Mouse (Mus musculus) midbrain, embryonic 14.5 days (tissue): ENCODE measurements around the gene Pam. TPM values are rescaled to one million over a fixed set of nuclear protein-coding genes. Genes with fewer than 3 reads are reported as not detected.

Experiments used
- ATAC-seq: fragments of 200-750 bp; cut with Nextera tagmentation; 2 replicates; pipeline ENCODE4 v1.8.0; 2017; ENCODE audit warnings: moderate number of reproducible peaks, moderate library complexity; ENCODE audit not compliant: low FRiP score, low TSS enrichment
- DNase-seq: peaks from one replicate; pipeline ENCODE4 v3.0.0-alpha.2; 2015
- H3K27ac ChIP-seq: fragments of 300-500 bp; sonication (generic); replicated peaks from 2 replicates; pipeline ENCODE4 v1.5.1; 2014; ENCODE audit warnings: mild to moderate bottlenecking, low read depth, low read length, moderate library complexity
- H3K27me3 ChIP-seq: fragments of 300-500 bp; sonication (generic); 2 replicates; pipeline ENCODE4 v1.6.1; 2014; ENCODE audit warnings: low read length, control low read depth, mixed read lengths; ENCODE audit not compliant: control insufficient read depth, insufficient read depth
- H3K36me3 ChIP-seq: fragments of 300-500 bp; sonication (generic); 2 replicates; pipeline ENCODE4 v1.6.1; 2014; ENCODE audit warnings: low read length, control low read depth; ENCODE audit not compliant: control insufficient read depth, insufficient read depth
- H3K4me1 ChIP-seq: fragments of 300-500 bp; sonication (generic); 2 replicates; pipeline ENCODE4 v1.6.1; 2014; ENCODE audit warnings: mild to moderate bottlenecking, antibody characterized with exemption, low read length, control low read depth; ENCODE audit not compliant: control insufficient read depth, insufficient read depth
- H3K4me2 ChIP-seq: fragments of 300-500 bp; sonication (generic); 2 replicates; pipeline ENCODE4 v1.6.1; 2014; ENCODE audit warnings: mild to moderate bottlenecking, low read length, moderate library complexity
- H3K4me3 ChIP-seq: fragments of 300-500 bp; sonication (generic); replicated peaks from 2 replicates; pipeline ENCODE4 v1.5.1; 2014; ENCODE audit warnings: low read depth, low read length
- H3K9ac ChIP-seq: fragments of 300-500 bp; sonication (generic); replicated peaks from 2 replicates; pipeline ENCODE4 v1.6.1; 2014; ENCODE audit warnings: mild to moderate bottlenecking, low read length, moderate library complexity
- H3K9me3 ChIP-seq: fragments of 300-500 bp; sonication (generic); 2 replicates; pipeline ENCODE4 v1.6.1; 2016; ENCODE audit warnings: low read length, control low read depth, mixed read lengths; ENCODE audit not compliant: control insufficient read depth
- WGBS: fragments of 180-500 bp; shearing (Covaris S2); extraction: QIAGEN DNeasy Blood & Tissue Kit; methylation state at CpG from one replicate; pipeline ENCODE4 v1.1.7; 2014; 5-methylcytosine and 5-hydroxymethylcytosine counted together
- polyA plus RNA-seq: library from polyadenylated mRNA; unstranded; fragments of >200 nt; fragmentation: Nextera tagmentation; extraction: Ambion mirVana; gene quantifications from 2 replicates; pipeline ENCODE4 v1.2.1, GENCODE M21; 2014

The Pam gene
- polyA plus RNA-seq, 1 experiment from 2014 or later = 47.2 TPM

GRCm38 (mm10) chr1:98119595-98119994 lies 24.1 kb upstream of the Pam start:
- Histone ChIP-seq H3K27me3 (no peaks in the 10 kb centered on the region), H3K4me1 (no peaks in the 10 kb centered on the region), H3K27ac (no peak overlapping the region), H3K9ac (no peak overlapping the region), H3K9me3 (no peaks in the 10 kb centered on the region), H3K4me2 (no peak overlapping the region), H3K36me3 (no peaks in the 10 kb centered on the region), H3K4me3 (no peak overlapping the region)
- ATAC-seq = no peak
- DNase-seq = no peak
- WGBS = 87% methylated on average over 6 of the region's 6 CpGs

DNA sequence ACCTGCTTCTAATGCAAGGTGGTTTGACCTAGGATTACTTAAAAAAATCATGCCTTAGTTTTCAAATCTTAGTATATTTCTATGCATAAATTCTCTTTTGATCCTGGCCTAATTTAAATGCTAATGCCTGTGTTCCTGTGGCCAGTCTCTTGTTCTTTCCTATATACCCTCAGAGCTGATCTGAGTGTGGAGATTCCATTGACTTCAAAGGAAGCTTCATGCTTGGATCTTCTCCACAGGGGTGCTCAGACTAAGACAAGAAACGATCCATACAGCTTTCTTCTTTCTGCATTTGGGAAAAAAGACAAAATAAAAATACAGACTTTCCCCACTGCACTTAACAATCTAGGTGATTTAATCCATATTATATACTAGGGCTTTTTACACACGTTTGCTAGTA lies 12.2 kb upstream of the Pam start:
- peak; percentile 67 for DNase-seq

GRCm38 (mm10) chr1:98099441-98099840 lies 4.0 kb upstream of the Pam start:
- no peak overlapping the region for H3K4me2 ChIP-seq
- H3K4me3 ChIP-seq = no peak overlapping the region
- H3K27me3 ChIP-seq = no peaks in the 10 kb centered on the region
- H3K36me3 ChIP-seq = no peaks in the 10 kb centered on the region
- no peak overlapping the region for H3K9ac ChIP-seq
- DNase-seq (peak; percentile 71), ATAC-seq (0 out of 2 replicates have a peak, but pooled peaks have one; percentile 18)
- 26% methylated on average over 4 of the region's 4 CpGs for WGBS
- peaks cover 13% of the 10 kb centered on the region for H3K4me1 ChIP-seq
- peak overlapping the region; percentile 54 for H3K27ac ChIP-seq
- no peaks in the 10 kb centered on the region; the same call in 1 of the 2 replicates for H3K9me3 ChIP-seq

More for the DNA sequence above, 12.2 kb upstream of the Pam start:
- Histone ChIP-seq H3K9me3 (no peaks in the 10 kb centered on the region; the same call in 1 of the 2 replicates), H3K4me2 (no peak overlapping the region), H3K36me3 (no peaks in the 10 kb centered on the region), H3K4me1 (0 out of 2 replicates have a peak, but pooled peaks cover 5% of the 10 kb centered on the region), H3K4me3 (no peak overlapping the region), H3K9ac (no peak overlapping the region), H3K27me3 (no peaks in the 10 kb centered on the region), H3K27ac (no peak overlapping the region)
- WGBS = 6% methylated on average over 2 of the region's 2 CpGs
- peak; percentile 57; the same call in 1 of the 2 replicates for ATAC-seq

DNA sequence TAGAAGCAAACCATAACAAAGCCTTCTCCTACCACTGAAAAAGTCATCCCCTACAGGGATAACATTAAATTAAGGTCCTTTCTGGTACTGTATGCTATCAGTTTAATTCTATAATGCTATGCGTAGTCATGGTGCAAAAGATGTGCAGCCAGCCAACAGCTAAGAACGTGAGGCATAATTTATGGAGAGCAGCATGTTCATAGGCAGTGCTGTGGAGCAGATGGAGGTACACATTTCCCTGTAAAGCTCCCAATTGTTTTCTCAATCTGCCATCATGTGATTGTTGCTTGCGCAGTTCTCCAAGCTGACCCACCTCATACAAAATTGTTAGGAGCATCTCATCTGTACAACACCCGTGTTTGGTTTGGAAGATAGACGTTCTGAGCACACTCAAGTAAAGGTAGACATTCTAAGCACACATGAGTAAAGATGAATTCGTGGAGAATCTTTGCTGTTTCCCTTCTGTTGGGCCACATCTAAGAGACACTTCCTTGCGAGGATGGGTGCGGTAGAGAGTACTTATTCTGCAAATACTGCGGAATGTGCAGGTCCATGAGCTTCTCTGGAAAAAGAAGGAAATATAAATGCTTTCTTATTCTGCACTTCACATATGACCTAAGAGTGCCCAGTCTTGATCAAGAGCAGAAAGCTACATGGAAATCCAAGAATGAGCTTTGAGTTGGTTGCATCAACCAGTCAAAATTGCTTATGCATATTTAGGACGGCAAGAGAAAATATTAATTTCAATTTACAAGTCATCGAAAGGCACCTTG lies 2.7 kb upstream of the Pam start:
- Histone ChIP-seq H3K9me3 (no peaks in the 10 kb centered on the region), H3K27ac (no peak overlapping the region), H3K9ac (no peak overlapping the region), H3K4me1 (peaks cover 20% of the 10 kb centered on the region), H3K4me3 (no peak overlapping the region), H3K36me3 (no peaks in the 10 kb centered on the region), H3K27me3 (no peaks in the 10 kb centered on the region), H3K4me2 (no peak overlapping the region)
- ATAC-seq (no peak), DNase-seq (no peak)
- 80% methylated on average over 11 of the region's 11 CpGs for WGBS

GRCm38 (mm10) chr1:98096396-98096935 lies 1.0 kb upstream of the Pam start:
- H3K27ac ChIP-seq = no peak overlapping the region
- WGBS = 55% methylated on average over 1 of the region's 1 CpGs

GRCm38 (mm10) chr1:98095991-98096330 lies 515 bp upstream of the Pam start:
- DNase-seq = no peak
- H3K9me3 ChIP-seq = no peaks in the 10 kb centered on the region
- H3K36me3 ChIP-seq = no peaks in the 10 kb centered on the region
- no peaks in the 10 kb centered on the region for H3K27me3 ChIP-seq
- peaks cover 20% of the 10 kb centered on the region for H3K4me1 ChIP-seq
- H3K9ac ChIP-seq = peak overlapping the region; percentile 88
- peak overlapping the region; percentile 81 for H3K4me2 ChIP-seq
- H3K4me3 ChIP-seq = peak overlapping the region; percentile 80
- ATAC-seq = no peak
- peak overlapping the region; percentile 89 for H3K27ac ChIP-seq
- WGBS = 38% methylated on average over 9 of the region's 9 CpGs

More at GRCm38 (mm10) chr1:98096396-98096935, 1.0 kb upstream of the Pam start:
- Histone ChIP-seq H3K9me3 (no peaks in the 10 kb centered on the region), H3K4me1 (peaks cover 20% of the 10 kb centered on the region), H3K36me3 (no peaks in the 10 kb centered on the region), H3K4me3 (no peak overlapping the region), H3K9ac (no peak overlapping the region), H3K4me2 (no peak overlapping the region; the same call in 1 of the 2 replicates), H3K27me3 (no peaks in the 10 kb centered on the region)
- ATAC-seq (no peak), DNase-seq (no peak)

DNA sequence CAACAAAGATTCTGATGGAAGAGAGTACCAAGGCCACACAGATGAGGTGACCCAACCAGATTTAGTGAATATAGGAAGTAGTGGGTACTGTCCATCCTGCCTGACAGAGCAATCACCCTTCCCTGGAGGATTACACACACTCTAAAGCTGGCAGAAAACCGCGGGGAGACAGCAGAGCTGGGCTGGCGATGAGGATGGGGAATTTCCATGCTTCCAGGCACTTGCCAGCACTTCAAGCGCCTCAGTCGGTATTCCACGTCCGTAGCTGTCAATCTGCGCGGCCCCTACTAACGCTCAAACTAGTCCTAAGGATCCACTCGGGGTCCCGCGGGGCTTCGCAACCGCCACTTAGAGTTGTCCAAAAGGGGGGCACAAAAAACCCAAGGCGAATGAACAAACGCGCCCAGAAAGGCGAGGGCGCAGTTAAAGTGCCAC lies 618 bp downstream of the Pam start:
- WGBS = under 1% methylated on average over 20 of the region's 20 CpGs
- H3K4me3 ChIP-seq = peak overlapping the region; percentile 80
- DNase-seq (peak; percentile 78), ATAC-seq (peak; percentile 49)
- H3K27ac ChIP-seq = peak overlapping the region; percentile 89
- H3K9me3 ChIP-seq = no peaks in the 10 kb centered on the region
- peaks cover 18% of the 10 kb centered on the region for H3K4me1 ChIP-seq
- H3K36me3 ChIP-seq = no peaks in the 10 kb centered on the region
- peak overlapping the region; percentile 81 for H3K4me2 ChIP-seq
- H3K9ac ChIP-seq = peak overlapping the region; percentile 88
- no peaks in the 10 kb centered on the region for H3K27me3 ChIP-seq

DNA sequence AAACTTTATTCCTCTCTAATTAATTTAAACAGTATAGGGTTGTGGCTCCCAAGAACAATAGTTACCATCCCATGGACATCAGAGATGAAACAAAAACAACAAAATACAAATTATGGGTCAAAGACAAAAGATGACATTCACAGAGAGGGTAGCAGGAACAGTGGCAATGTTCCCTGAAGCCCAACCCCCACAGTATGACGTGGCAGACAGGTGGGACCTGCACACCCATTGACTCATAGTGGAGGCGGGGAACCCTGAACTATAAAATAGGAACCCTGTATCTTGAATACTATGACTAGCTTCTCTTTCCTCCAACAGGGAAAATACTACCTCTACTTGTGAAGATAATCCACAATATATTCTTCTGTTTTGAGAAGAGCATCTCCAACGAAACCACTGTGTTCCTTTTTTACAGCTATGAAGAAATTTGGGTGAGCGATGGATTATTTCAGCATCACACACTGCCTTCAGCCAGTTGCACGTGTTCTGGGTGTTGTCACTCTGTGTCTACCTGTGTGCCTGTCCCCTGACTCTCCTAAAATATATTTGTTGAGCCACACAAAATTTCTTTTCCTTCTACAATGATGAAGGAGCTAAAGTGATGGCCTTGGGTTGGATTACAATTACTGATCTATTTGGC lies 6.0 kb downstream of the Pam start:
- no peaks in the 10 kb centered on the region for H3K9me3 ChIP-seq
- peaks cover 15% of the 10 kb centered on the region for H3K4me1 ChIP-seq
- no peaks in the 10 kb centered on the region for H3K36me3 ChIP-seq
- no peak overlapping the region for H3K4me3 ChIP-seq
- no peak overlapping the region for H3K4me2 ChIP-seq
- DNase-seq (no peak), ATAC-seq (no peak)
- no peak overlapping the region for H3K27ac ChIP-seq
- H3K9ac ChIP-seq = no peak overlapping the region
- H3K27me3 ChIP-seq = no peaks in the 10 kb centered on the region
- WGBS = 93% methylated on average over 5 of the region's 5 CpGs
